Mouse (Mus musculus): ENCODE results near the gene Gm7361.
"Not testable (repeated sequence)": the region's sequence is repeated elsewhere in the genome, so short reads cannot be mapped to it uniquely, and the experiment has no call there.

DNA sequence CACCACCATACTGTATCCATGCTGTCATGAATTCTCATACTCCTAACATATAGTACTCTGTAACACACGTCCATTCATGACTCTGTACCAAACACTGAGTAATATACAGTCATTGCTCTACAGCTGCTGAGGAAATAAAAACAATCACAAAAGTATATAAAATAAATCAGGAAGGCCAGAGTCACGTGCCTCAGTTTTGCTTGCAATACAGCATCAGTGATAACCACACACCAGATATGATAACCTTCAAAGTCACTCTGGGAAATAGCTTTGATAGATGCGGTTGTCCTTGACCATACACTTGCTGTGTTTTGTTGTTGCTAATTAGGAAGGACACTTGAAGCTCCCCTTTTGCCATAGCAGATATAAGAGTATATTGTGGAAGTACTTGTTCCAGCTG lies 9.2 kb downstream of the Gm7361 start:
- TF ChIP-seq CTCF, EP300 (IDR thresholded peaks at IDR 0.05): not testable (repeated sequence)

Data from lung, postnatal 0 days (tissue).